Mouse (Mus musculus): Measurements from ENCODE around the gene Park7. TPM values are rescaled to one million over a fixed set of nuclear protein-coding genes. Genes with fewer than 3 reads are reported as not detected.

Park7 gene
- polyA plus RNA-seq, 1 experiment from 2014 or later = 398 TPM

GRCm38 (mm10) chr4:150938063-150938452 is 23.8 kb upstream of the Park7 start:
- Histone ChIP-seq H3K27me3 (ENCODE audit: control insufficient read depth, insufficient read depth, low read length) (no peaks in the 10 kb centered on the region), H3K27ac (ENCODE audit: low read depth, low read length) (no peak overlapping the region), H3K9me3 (ENCODE audit: control insufficient read depth, low read length) (no peaks in the 10 kb centered on the region), H3K36me3 (ENCODE audit: control insufficient read depth, insufficient read depth, low read length) (no peaks in the 10 kb centered on the region), H3K9ac (ENCODE audit: low read depth, low read length) (no peak overlapping the region), H3K4me1 (ENCODE audit: control insufficient read depth, insufficient read depth, low read length) (no peaks in the 10 kb centered on the region), H3K4me2 (replicated peaks; ENCODE audit: low read depth, low read length) (no peak overlapping the region), H3K4me3 (ENCODE audit: low read length) (no peak overlapping the region)
- 58% methylated on average over 14 of the region's 14 CpGs for WGBS
- ATAC-seq (ENCODE audit: low FRiP score, low TSS enrichment) = no peak

GRCm38 (mm10) chr4:150937293-150938062 is 23.2 kb upstream of the Park7 start:
- H3K27me3 ChIP-seq (ENCODE audit: control insufficient read depth, insufficient read depth, low read length) = no peaks in the 10 kb centered on the region
- H3K9ac ChIP-seq (ENCODE audit: low read depth, low read length) = no peak overlapping the region
- no peak overlapping the region for H3K4me2 ChIP-seq (replicated peaks; ENCODE audit: low read depth, low read length)
- 69% methylated on average over 16 of the region's 16 CpGs for WGBS
- H3K4me1 ChIP-seq (ENCODE audit: control insufficient read depth, insufficient read depth, low read length) = no peaks in the 10 kb centered on the region
- H3K4me3 ChIP-seq (ENCODE audit: low read length) = no peak overlapping the region
- H3K27ac ChIP-seq (ENCODE audit: low read depth, low read length) = no peak overlapping the region
- ATAC-seq (ENCODE audit: low FRiP score, low TSS enrichment) = no peak
- H3K9me3 ChIP-seq (ENCODE audit: control insufficient read depth, low read length) = no peaks in the 10 kb centered on the region
- H3K36me3 ChIP-seq (ENCODE audit: control insufficient read depth, insufficient read depth, low read length) = no peaks in the 10 kb centered on the region

- Histone ChIP-seq H3K4me2 (replicated peaks; ENCODE audit: low read depth, low read length) (no peak overlapping the region), H3K27me3 (ENCODE audit: control insufficient read depth, insufficient read depth, low read length) (no peaks in the 10 kb centered on the region), H3K9me3 (ENCODE audit: control insufficient read depth, low read length) (no peaks in the 10 kb centered on the region), H3K9ac (ENCODE audit: low read depth, low read length) (no peak overlapping the region), H3K36me3 (ENCODE audit: control insufficient read depth, insufficient read depth, low read length) (no peaks in the 10 kb centered on the region), H3K4me3 (ENCODE audit: low read length) (no peak overlapping the region), H3K4me1 (ENCODE audit: control insufficient read depth, insufficient read depth, low read length) (no peaks in the 10 kb centered on the region), H3K27ac (ENCODE audit: low read depth, low read length) (no peak overlapping the region)
- ATAC-seq (ENCODE audit: low FRiP score, low TSS enrichment) = no peak
- 79% methylated on average over 1 of the region's 1 CpGs for WGBS
Observed at GRCm38 (mm10) chr4:150933503-150933902, 19.3 kb upstream of the Park7 start.

- Histone ChIP-seq H3K9ac (ENCODE audit: low read depth, low read length) (no peak overlapping the region), H3K4me2 (replicated peaks; ENCODE audit: low read depth, low read length) (no peak overlapping the region), H3K27me3 (ENCODE audit: control insufficient read depth, insufficient read depth, low read length) (no peaks in the 10 kb centered on the region), H3K36me3 (ENCODE audit: control insufficient read depth, insufficient read depth, low read length) (no peaks in the 10 kb centered on the region), H3K4me3 (ENCODE audit: low read length) (no peak overlapping the region), H3K4me1 (ENCODE audit: control insufficient read depth, insufficient read depth, low read length) (no peaks in the 10 kb centered on the region), H3K27ac (ENCODE audit: low read depth, low read length) (no peak overlapping the region), H3K9me3 (ENCODE audit: control insufficient read depth, low read length) (no peaks in the 10 kb centered on the region)
- WGBS = 61% methylated on average over 10 of the region's 10 CpGs
- no peak for ATAC-seq (ENCODE audit: low FRiP score, low TSS enrichment)
Observed at GRCm38 (mm10) chr4:150927789-150928188, 13.6 kb upstream of the Park7 start.

GRCm38 (mm10) chr4:150926924-150927705 is 12.9 kb upstream of the Park7 start:
- no peak overlapping the region for H3K9ac ChIP-seq (ENCODE audit: low read depth, low read length)
- H3K27me3 ChIP-seq (ENCODE audit: control insufficient read depth, insufficient read depth, low read length) = no peaks in the 10 kb centered on the region
- H3K4me3 ChIP-seq (ENCODE audit: low read length) = no peak overlapping the region
- WGBS = 47% methylated on average over 13 of the region's 14 CpGs
- ATAC-seq (ENCODE audit: low FRiP score, low TSS enrichment) = no peak
- H3K36me3 ChIP-seq (ENCODE audit: control insufficient read depth, insufficient read depth, low read length) = no peaks in the 10 kb centered on the region
- no peak overlapping the region for H3K27ac ChIP-seq (ENCODE audit: low read depth, low read length)
- no peak overlapping the region for H3K4me2 ChIP-seq (replicated peaks; ENCODE audit: low read depth, low read length)
- no peaks in the 10 kb centered on the region for H3K4me1 ChIP-seq (ENCODE audit: control insufficient read depth, insufficient read depth, low read length)
- H3K9me3 ChIP-seq (ENCODE audit: control insufficient read depth, low read length) = no peaks in the 10 kb centered on the region

GRCm38 (mm10) chr4:150925923-150926322 is 11.7 kb upstream of the Park7 start:
- Histone ChIP-seq H3K27ac (ENCODE audit: low read depth, low read length) (no peak overlapping the region), H3K4me1 (ENCODE audit: control insufficient read depth, insufficient read depth, low read length) (peaks cover 2% of the 10 kb centered on the region; the same call in 1 of the 2 replicates), H3K9me3 (ENCODE audit: control insufficient read depth, low read length) (no peaks in the 10 kb centered on the region), H3K27me3 (ENCODE audit: control insufficient read depth, insufficient read depth, low read length) (no peaks in the 10 kb centered on the region), H3K4me3 (ENCODE audit: low read length) (no peak overlapping the region), H3K9ac (ENCODE audit: low read depth, low read length) (no peak overlapping the region), H3K4me2 (replicated peaks; ENCODE audit: low read depth, low read length) (no peak overlapping the region), H3K36me3 (ENCODE audit: control insufficient read depth, insufficient read depth, low read length) (no peaks in the 10 kb centered on the region)
- 56% methylated on average over 5 of the region's 5 CpGs for WGBS
- ATAC-seq (ENCODE audit: low FRiP score, low TSS enrichment) = no peak

- 85% methylated on average over 6 of the region's 6 CpGs for WGBS
- H3K4me1 ChIP-seq (ENCODE audit: control insufficient read depth, insufficient read depth, low read length) = peaks cover 5% of the 10 kb centered on the region; the same call in 1 of the 2 replicates
- H3K9ac ChIP-seq (ENCODE audit: low read depth, low read length) = no peak overlapping the region
- no peaks in the 10 kb centered on the region for H3K27me3 ChIP-seq (ENCODE audit: control insufficient read depth, insufficient read depth, low read length)
- no peak overlapping the region for H3K4me3 ChIP-seq (ENCODE audit: low read length)
- H3K36me3 ChIP-seq (ENCODE audit: control insufficient read depth, insufficient read depth, low read length) = no peaks in the 10 kb centered on the region
- no peaks in the 10 kb centered on the region for H3K9me3 ChIP-seq (ENCODE audit: control insufficient read depth, low read length)
- ATAC-seq (ENCODE audit: low FRiP score, low TSS enrichment) = no peak
- H3K27ac ChIP-seq (ENCODE audit: low read depth, low read length) = no peak overlapping the region
- H3K4me2 ChIP-seq (replicated peaks; ENCODE audit: low read depth, low read length) = no peak overlapping the region
Observed at GRCm38 (mm10) chr4:150924936-150925335, 10.7 kb upstream of the Park7 start.

GRCm38 (mm10) chr4:150924308-150924707 is 10.1 kb upstream of the Park7 start:
- no peaks in the 10 kb centered on the region for H3K36me3 ChIP-seq (ENCODE audit: control insufficient read depth, insufficient read depth, low read length)
- H3K4me1 ChIP-seq (ENCODE audit: control insufficient read depth, insufficient read depth, low read length) = peaks cover 5% of the 10 kb centered on the region; the same call in 1 of the 2 replicates
- no peak overlapping the region for H3K27ac ChIP-seq (ENCODE audit: low read depth, low read length)
- no peaks in the 10 kb centered on the region for H3K27me3 ChIP-seq (ENCODE audit: control insufficient read depth, insufficient read depth, low read length)
- 79% methylated on average over 13 of the region's 13 CpGs for WGBS
- no peak overlapping the region for H3K9ac ChIP-seq (ENCODE audit: low read depth, low read length)
- no peak overlapping the region for H3K4me2 ChIP-seq (replicated peaks; ENCODE audit: low read depth, low read length)
- no peak overlapping the region for H3K4me3 ChIP-seq (ENCODE audit: low read length)
- ATAC-seq (ENCODE audit: low FRiP score, low TSS enrichment) = no peak
- no peaks in the 10 kb centered on the region for H3K9me3 ChIP-seq (ENCODE audit: control insufficient read depth, low read length)

- H3K27me3 ChIP-seq (ENCODE audit: control insufficient read depth, insufficient read depth, low read length) = no peaks in the 10 kb centered on the region
- no peaks in the 10 kb centered on the region for H3K36me3 ChIP-seq (ENCODE audit: control insufficient read depth, insufficient read depth, low read length)
- WGBS = 63% methylated on average over 6 of the region's 8 CpGs
- H3K27ac ChIP-seq (ENCODE audit: low read depth, low read length) = no peak overlapping the region
- no peak overlapping the region for H3K9ac ChIP-seq (ENCODE audit: low read depth, low read length)
- peak; percentile 57; the same call in 1 of the 2 replicates for ATAC-seq (ENCODE audit: low FRiP score, low TSS enrichment)
- no peak overlapping the region for H3K4me3 ChIP-seq (ENCODE audit: low read length)
- H3K4me2 ChIP-seq (replicated peaks; ENCODE audit: low read depth, low read length) = no peak overlapping the region
- H3K9me3 ChIP-seq (ENCODE audit: control insufficient read depth, low read length) = no peaks in the 10 kb centered on the region
- peaks cover 5% of the 10 kb centered on the region; the same call in 1 of the 2 replicates for H3K4me1 ChIP-seq (ENCODE audit: control insufficient read depth, insufficient read depth, low read length)
Observed at GRCm38 (mm10) chr4:150921206-150921605, 7.0 kb upstream of the Park7 start.
